Mouse (Mus musculus): ENCODE results near the gene Fam25c.
"Not testable (repeated sequence)": the region's sequence is repeated elsewhere in the genome, so short reads cannot be mapped to it uniquely, and the experiment has no call there.

Fam25c gene

DNA sequence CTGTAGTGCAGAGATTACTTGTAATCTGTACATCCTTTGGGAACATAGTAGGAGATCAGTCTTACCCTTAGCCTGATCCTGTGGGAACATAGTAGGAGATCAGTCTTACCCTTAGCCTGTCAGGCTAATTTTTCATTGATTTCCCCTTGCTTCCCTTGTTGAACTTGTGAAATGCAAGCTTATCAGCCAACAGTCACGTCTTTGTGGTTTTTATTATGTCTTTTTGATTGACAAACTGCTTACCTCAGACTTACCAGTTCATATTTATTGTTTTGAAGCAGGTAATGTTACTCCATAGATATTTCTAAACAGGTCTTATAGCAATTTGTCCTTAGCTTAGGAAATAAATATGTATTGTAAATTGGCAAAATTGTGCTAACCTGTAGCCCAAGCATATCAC, 27.6 kb downstream of the Fam25c start:
- no peak for DNase-seq (ENCODE audit: low spot score)

DNA sequence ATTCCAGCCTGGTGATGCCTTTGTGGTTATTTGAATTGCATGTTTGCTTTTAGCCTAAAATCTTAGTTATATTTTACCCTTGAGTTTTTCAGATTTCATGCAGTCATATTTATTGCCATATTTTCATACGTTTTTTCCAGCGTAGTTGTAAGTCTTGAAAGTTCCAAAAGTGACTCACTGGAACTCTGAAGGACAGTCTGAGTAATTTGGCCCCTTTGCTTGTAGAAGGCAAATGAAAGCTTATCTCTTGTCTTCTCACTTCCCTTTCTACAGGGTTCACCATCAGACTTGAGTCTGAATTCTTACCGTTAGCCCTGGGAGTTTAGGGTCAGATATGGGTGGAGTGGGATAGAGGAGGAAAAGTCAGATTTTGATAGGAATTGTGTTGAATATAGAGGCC, 28.6 kb downstream of the Fam25c start:
- DNase-seq (ENCODE audit: low spot score) = no peak

DNA sequence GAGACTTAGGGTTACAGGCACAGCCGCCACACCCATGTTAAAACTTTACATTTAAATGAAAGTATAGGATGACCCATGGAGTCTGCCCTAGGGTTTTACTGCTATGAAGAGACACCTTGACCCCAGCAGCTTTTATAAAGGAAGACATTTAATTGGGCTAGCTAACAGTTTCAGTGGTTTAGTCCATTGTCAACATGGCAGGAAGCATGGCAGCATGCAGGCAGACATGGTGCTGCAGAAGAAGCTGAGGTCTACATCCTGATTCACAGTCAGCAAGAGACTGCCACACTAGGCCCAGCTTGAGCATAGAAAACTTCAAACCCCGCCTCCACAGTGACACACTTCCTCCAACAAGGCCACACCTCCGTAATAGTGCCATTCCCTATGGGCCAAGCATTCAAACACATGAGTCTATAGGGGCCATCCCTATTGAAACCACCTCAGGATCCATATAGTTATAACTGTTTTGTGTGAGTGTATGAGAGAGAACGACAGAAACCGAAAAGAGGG, 31.6 kb downstream of the Fam25c start:
- DNase-seq (ENCODE audit: low spot score) = no peak

DNA sequence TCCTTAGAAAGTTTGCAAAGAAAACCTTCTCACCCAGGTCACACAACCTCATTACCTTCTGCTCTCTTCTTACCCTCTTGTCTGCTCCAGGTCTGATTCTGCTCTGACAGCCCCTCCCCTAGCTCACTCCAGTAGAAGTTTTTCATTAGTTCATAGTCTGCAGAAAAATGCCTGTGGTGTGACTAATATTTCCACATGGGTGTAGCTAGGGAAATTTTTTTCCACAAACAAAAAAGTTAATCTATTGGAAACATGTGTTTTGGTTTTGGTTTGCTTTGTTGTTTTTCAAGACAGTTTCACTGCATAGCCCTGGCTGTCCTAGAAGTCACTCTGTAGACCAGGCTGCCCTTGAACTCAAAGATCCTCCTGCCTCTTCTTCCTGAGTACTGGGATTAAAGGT, 37.1 kb downstream of the Fam25c start:
- no peak for DNase-seq (ENCODE audit: low spot score)

DNA sequence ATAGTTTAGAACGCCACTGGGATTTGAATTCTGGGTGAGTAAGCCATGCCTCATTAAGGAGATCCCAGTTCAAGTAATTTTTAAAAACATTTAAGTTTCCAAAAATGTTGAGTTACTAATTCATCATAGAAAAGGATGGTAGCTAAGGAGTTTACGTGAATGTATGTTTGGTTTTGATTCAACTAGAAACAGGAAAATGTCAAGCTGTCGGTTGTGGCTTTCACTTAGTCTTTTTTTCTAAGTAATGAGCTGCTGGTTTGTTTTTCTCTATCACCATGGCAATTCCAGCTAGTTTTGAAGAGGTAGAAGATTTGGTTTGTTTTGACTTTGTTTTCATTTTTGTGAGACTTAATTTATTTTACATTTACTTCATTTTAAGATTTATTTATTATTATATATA, 37.8 kb downstream of the Fam25c start:
- no peak for DNase-seq (ENCODE audit: low spot score)

DNA sequence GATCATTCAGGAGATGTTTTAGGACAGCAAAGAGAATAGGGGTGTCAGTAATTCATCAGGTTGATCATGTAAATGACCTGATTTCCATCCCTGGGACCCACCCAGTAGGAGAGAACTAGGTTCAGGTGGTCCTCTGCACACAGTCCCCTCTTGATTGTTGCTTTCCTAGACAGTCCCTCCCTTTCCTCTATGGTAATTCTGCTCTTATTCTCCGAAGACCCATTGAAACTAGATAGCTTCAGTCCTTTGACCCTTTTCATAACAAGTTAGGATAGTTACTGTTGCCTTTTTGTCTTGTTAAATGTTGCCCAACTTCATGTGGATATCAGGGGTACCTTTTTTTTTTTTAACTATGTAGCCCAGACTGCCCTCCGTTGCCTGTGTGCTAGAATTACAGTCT, 38.9 kb downstream of the Fam25c start:
- DNase-seq (ENCODE audit: low spot score) = no peak

DNA sequence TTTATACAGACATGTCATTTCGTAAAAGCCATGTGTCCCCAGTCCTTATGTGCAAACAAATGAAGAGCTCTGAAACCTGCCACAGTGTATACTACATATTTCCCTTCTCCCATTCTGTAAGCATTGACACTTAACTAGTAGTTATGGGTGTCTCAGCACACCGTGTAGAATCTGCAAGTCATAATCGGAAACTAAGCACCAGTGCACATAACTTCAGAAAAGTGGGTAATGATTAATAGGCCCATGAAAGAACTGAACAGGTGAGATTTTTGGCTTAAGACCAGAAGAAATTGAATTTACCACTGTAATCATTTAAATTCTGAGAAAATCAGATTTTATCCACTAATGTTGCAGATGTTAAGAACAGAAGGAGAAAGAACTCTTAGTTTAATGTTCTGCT, 40.4 kb downstream of the Fam25c start:
- DNase-seq (ENCODE audit: low spot score) = no peak

DNA sequence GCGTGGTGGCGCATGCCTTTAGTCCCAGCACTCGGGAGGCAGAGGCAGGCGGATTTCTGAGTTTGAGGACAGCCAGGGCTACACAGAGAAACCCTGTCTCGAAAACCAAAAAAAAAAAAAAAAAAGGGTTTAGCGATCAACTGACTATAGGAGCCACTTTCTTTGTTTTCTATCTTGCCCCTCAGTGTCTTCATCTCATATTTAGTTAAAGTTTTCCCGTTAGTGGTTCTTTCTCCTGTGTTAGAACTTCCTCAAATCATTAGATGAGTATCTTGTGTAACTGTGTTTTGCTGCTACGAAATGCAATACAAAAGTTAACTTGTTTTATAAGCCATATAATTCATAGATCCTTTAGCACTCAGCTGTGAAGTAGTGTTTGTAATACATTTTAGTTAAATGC, 40.9 kb downstream of the Fam25c start:
- DNase-seq (ENCODE audit: low spot score) = not testable (repeated sequence)

DNA sequence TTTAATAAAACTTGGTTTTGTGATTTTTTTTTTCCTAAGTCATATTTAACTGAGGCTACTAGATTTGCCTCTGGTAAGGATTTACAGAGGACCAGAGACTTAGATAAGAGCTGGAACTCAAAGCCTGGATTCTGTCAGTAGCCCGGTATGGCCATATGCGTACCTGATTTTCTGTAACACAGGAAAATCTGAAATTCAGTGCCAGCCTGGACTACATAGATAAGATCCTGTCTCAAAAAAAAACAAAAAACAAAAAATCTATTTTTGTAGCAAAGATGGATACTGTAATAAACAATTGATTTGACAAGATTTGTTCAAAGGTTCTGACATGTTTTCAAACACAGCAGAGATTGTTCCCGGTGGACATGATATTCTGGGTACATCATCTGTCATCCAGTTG, 41.6 kb downstream of the Fam25c start:
- no peak for DNase-seq (ENCODE audit: low spot score)

DNA sequence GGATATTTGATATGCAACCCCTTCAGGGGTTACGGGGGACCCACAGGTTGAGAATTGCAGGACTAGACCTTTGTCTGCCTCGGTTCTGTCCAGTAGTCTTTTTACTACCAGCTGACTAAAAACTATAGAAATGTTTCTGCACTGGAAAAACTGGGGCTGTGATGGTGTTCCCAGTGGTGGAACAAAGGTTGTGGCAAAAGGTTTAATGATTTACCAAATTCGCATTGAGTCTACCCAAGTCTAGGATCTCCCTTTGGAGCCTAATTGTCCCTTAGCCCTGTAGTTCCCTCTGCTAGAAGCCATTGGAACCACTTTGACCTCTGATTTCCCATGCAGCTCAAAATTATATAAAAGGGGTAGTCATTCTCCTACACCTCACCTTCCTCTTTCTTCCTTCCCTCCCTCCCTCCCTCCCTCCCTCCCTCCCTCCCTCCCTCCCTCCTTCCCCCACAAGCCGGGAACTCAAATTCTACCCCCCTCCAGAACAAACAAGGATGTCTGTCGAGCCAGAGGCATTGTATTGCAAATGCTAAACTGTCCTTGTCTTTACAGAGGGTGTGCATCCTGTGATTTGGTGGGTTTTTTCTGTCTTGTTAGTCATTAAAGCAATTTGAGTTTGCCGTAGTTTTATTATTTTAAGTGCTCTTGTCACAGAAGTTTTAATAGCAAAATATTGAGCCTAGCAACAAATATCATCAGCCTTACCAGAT, 42.7 kb downstream of the Fam25c start:
- DNase-seq (ENCODE audit: low spot score) = no peak

DNA sequence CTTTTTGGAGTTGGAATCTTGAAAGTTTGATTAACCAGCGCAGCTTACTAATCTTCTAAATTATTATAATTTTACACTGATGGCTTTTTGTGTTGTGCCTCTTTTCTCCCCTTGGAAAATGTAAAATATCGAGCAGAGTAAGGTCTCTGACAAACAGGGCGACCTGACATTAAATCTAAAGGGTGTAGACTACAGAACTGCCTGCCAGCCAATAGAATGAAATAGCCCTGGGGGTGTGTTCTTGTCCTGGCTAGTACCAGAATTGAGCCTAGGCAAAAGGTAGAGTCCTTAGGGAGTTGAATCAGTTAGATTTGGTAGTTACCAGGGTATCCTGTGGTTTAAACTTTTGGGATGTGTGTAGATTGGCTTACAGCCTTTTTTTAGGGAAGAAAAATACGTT, 43.5 kb downstream of the Fam25c start:
- DNase-seq (ENCODE audit: low spot score) = no peak

DNA sequence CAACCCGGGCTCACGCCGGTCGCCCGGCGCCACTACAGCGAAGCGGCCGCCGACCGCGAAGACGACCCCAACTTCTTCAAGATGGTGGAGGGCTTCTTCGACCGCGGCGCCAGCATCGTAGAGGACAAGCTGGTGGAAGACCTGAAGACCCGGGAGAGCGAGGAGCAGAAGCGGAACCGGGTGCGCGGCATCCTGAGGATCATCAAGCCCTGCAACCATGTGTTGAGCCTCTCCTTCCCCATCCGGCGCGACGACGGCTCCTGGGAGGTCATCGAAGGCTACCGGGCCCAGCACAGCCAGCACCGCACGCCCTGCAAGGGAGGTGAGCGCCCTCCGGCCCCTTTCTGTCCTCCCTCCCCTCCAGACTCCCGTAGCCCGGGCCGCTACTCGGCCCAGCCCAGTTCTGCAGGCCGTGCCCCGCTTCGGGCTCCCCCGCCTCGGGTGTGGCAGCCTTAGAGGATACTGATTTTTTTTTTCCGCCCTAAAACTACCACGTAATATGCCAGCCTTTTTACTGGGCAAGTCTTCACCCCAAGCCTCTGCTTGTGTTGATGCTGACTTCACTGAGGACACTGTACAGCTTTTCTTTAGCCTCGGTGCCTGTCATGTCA, 44.1 kb downstream of the Fam25c start:
- DNase-seq (ENCODE audit: low spot score) = peak; percentile 38

DNA sequence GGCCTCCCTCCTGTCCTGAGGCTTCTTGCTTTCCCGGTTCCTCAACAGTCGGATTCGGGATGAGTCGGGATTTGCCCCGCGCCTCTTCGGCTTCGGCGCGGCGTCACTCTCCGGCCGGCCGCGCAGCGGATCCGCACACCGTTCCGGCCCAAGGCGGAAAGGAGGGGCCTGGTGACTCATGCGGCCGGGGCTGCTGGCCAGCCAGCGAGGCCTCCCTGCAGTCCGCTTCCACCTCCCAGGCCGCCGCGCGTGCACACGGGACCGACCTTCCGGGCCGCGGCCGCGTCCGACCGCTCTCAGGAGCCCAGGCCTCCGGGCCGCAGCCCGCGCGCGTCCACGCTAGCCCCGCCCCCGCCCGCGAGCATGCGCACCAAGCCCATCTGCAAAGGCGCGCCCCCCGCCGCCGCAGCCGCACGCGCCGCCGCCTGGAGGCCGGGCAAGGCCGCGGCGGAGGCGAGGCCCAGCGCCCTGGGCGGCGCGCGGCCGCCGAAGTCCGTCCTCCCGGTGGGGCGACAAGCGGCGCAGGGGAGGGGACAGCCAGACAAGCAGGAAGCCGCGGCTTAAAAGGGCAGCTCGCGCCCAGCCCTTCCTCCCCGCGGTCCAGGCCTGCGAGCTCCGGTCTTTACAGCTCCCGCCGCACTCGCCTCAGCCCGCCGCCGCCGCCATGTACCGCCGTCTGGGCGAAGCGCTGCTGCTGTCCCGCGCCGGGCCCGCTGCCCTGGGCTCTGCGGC, 44.8 kb downstream of the Fam25c start, which contains the start of the genes Shld2 and Glud1:
TSS of gene Shld2 (minus strand) at position 260 of the 732 bp plus-strand sequence.
TSS of gene Glud1 (plus strand) at position 494 of the 732 bp plus-strand sequence.
- peak; percentile 97 for DNase-seq (ENCODE audit: low spot score)

DNA sequence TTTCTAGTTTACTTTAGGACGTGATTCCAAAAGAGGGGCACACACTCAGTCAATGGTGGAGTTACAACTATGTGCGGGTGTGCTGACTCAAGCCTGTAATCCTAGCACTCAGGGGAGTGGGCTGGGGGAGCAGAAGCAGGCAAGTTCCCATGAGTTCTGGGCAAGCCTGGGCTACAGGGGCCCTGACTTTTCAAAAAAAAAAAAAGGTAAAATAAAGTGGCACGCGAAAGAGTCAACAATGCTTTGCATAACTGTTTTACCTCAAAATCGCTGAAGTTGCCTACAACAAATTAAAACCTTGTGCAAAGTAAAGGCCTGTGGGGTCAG, 45.4 kb downstream of the Fam25c start:
- DNase-seq (ENCODE audit: low spot score) = no peak

DNA sequence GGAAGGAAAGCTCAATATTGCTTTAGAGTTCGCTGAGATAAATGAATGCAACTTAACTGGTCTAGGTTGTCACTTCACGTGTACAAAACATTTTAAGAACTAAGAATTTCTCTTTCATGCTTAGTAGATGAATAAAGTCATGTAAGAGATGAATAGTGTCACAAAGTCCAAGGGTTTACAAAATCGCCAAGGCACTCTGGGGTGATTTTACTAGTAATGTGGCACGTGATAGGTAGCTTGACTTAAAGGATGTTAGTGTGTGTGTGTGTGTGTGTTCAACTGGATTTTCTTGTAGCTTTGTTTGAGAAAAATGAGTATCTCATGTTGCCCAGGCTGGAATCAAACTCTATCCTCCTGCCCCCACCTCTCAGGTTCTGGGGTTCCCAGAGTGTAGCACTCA, 46.0 kb downstream of the Fam25c start:
- no peak for DNase-seq (ENCODE audit: low spot score)

DNA sequence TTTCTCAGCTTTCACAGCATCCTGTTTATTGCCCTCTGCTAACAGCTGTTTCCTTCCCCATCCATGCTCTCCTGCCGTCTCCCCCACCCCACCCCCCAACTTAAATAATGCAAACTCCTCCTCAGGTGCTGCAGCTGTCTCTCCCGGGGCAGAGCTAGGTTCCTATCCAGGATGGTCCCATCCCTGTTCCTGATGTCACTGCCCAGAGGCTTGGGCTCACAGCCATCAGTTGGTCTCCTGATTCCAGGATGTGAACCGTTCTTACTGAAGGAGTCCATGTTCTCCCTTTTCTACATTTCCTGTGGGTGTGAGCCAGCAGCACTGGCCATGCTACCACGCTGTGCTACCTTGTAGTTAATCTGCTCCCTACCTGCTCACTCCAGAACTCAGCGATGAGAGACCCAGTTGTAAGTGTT, 52.0 kb downstream of the Fam25c start:
- DNase-seq (ENCODE audit: low spot score) = no peak

DNA sequence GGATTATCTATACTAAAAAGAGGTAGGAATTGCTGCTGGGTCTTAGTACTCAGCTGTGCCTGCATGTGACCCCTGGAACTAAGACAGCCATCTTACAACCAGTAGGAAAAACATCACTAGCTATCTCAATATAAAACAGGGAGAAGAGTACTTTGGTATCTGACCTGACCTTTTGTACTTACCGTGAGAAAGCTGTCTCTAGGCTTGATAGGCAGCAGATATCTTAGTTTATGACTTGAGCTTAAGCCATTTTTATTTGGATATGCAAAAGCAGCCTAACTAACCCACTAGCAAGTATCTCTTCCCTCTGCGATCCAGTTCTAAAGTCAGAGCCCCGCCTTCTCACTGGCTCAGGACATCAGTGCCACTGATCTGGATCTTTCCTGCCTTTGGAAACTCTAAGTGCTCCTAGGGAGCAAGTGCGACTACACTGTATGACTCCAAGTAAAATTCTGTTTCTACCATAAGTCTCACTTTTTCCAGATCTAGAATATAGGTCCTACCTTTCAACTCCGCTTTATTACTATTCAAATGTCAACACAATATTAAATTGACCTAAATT, 52.5 kb downstream of the Fam25c start:
- DNase-seq (ENCODE audit: low spot score) = no peak
